Mouse (Mus musculus): ENCODE results near the gene Ptma. TPM values are rescaled to one million over a fixed set of nuclear protein-coding genes. Genes with fewer than 3 reads are reported as not detected.
A peak's percentile ranks its signal among the peaks of the same experiment; 100 is the strongest.

The Ptma gene
- polyA plus RNA-seq, 2 experiments = 2,429 to 3,055 TPM

GRCm38 (mm10) chr1:86496340-86496739 lies 30.2 kb upstream of the Ptma start:
- Histone ChIP-seq H3K4me3 (replicated peaks; ENCODE audit: low read length) (no peak overlapping the region), H3K36me3 (ENCODE audit: control insufficient read depth, insufficient read depth, low read length) (no peaks in the 10 kb centered on the region), H3K9ac (ENCODE audit: low read depth, low read length, severe bottlenecking) (no peak overlapping the region), H3K4me2 (replicated peaks; ENCODE audit: low read depth, low read length, severe bottlenecking) (no peak overlapping the region), H3K27ac (replicated peaks; ENCODE audit: low read depth, low read length) (no peak overlapping the region), H3K4me1 (ENCODE audit: control insufficient read depth, insufficient read depth, low read length) (peaks cover 22% of the 10 kb centered on the region), H3K9me3 (ENCODE audit: control insufficient read depth, low read length) (no peaks in the 10 kb centered on the region), H3K27me3 (ENCODE audit: control insufficient read depth, insufficient read depth, low read length) (no peaks in the 10 kb centered on the region)
- WGBS = 92% methylated on average over 4 of the region's 4 CpGs
- ATAC-seq (ENCODE audit: low FRiP score, low read depth) (no peak), DNase-seq (ENCODE audit: low spot score) (no peak)
- no peak for TF ChIP-seq POLR2A (IDR thresholded peaks at IDR 0.05; ENCODE audit: borderline replicate concordance, extremely low read depth, insufficient read depth, insufficient read length)

GRCm38 (mm10) chr1:86497361-86497760 lies 29.2 kb upstream of the Ptma start:
- WGBS = 64% methylated on average over 5 of the region's 5 CpGs
- no peak overlapping the region for H3K9ac ChIP-seq (ENCODE audit: low read depth, low read length, severe bottlenecking)
- no peaks in the 10 kb centered on the region for H3K9me3 ChIP-seq (ENCODE audit: control insufficient read depth, low read length)
- DNase-seq (ENCODE audit: low spot score) = no peak
- no peaks in the 10 kb centered on the region for H3K36me3 ChIP-seq (ENCODE audit: control insufficient read depth, insufficient read depth, low read length)
- H3K27me3 ChIP-seq (ENCODE audit: control insufficient read depth, insufficient read depth, low read length) = no peaks in the 10 kb centered on the region
- no peak overlapping the region for H3K27ac ChIP-seq (replicated peaks; ENCODE audit: low read depth, low read length)
- no peak for TF ChIP-seq POLR2A (IDR thresholded peaks at IDR 0.05; ENCODE audit: borderline replicate concordance, extremely low read depth, insufficient read depth, insufficient read length)
- H3K4me2 ChIP-seq (replicated peaks; ENCODE audit: low read depth, low read length, severe bottlenecking) = no peak overlapping the region
- H3K4me3 ChIP-seq (replicated peaks; ENCODE audit: low read length) = no peak overlapping the region
- ATAC-seq (ENCODE audit: low FRiP score, low read depth) = no peak
- peaks cover 24% of the 10 kb centered on the region for H3K4me1 ChIP-seq (ENCODE audit: control insufficient read depth, insufficient read depth, low read length)

- no peak for DNase-seq (ENCODE audit: low spot score)
- TF ChIP-seq POLR2A (IDR thresholded peaks at IDR 0.05; ENCODE audit: borderline replicate concordance, extremely low read depth, insufficient read depth, insufficient read length) = no peak
- Histone ChIP-seq H3K27ac (replicated peaks; ENCODE audit: low read depth, low read length) (no peak overlapping the region), H3K4me1 (ENCODE audit: control insufficient read depth, insufficient read depth, low read length) (peaks cover 30% of the 10 kb centered on the region), H3K27me3 (ENCODE audit: control insufficient read depth, insufficient read depth, low read length) (no peaks in the 10 kb centered on the region), H3K9ac (ENCODE audit: low read depth, low read length, severe bottlenecking) (no peak overlapping the region), H3K36me3 (ENCODE audit: control insufficient read depth, insufficient read depth, low read length) (no peaks in the 10 kb centered on the region), H3K4me2 (replicated peaks; ENCODE audit: low read depth, low read length, severe bottlenecking) (no peak overlapping the region), H3K9me3 (ENCODE audit: control insufficient read depth, low read length) (no peaks in the 10 kb centered on the region), H3K4me3 (replicated peaks; ENCODE audit: low read length) (no peak overlapping the region)
- ATAC-seq (ENCODE audit: low FRiP score, low read depth) = no peak
- 55% methylated on average over 3 of the region's 3 CpGs for WGBS
These were observed 28.5 kb upstream of the Ptma start for GRCm38 (mm10) chr1:86497986-86498385.

- no peak for DNase-seq (ENCODE audit: low spot score)
- H3K4me1 ChIP-seq (ENCODE audit: control insufficient read depth, insufficient read depth, low read length) = peaks cover 37% of the 10 kb centered on the region
- H3K9ac ChIP-seq (ENCODE audit: low read depth, low read length, severe bottlenecking) = 0 out of 2 replicates have a peak overlapping the region, but pooled peaks have one; percentile 12
- H3K4me3 ChIP-seq (replicated peaks; ENCODE audit: low read length) = no peak overlapping the region
- H3K9me3 ChIP-seq (ENCODE audit: control insufficient read depth, low read length) = no peaks in the 10 kb centered on the region
- 80% methylated on average over 1 of the region's 1 CpGs for WGBS
- no peak for TF ChIP-seq POLR2A (IDR thresholded peaks at IDR 0.05; ENCODE audit: borderline replicate concordance, extremely low read depth, insufficient read depth, insufficient read length)
- H3K27ac ChIP-seq (replicated peaks; ENCODE audit: low read depth, low read length) = no peak overlapping the region
- no peaks in the 10 kb centered on the region for H3K36me3 ChIP-seq (ENCODE audit: control insufficient read depth, insufficient read depth, low read length)
- no peak for ATAC-seq (ENCODE audit: low FRiP score, low read depth)
- H3K27me3 ChIP-seq (ENCODE audit: control insufficient read depth, insufficient read depth, low read length) = no peaks in the 10 kb centered on the region
- H3K4me2 ChIP-seq (replicated peaks; ENCODE audit: low read depth, low read length, severe bottlenecking) = no peak overlapping the region
These were observed 27.9 kb upstream of the Ptma start for GRCm38 (mm10) chr1:86498611-86499010.

- Histone ChIP-seq H3K4me1 (ENCODE audit: control insufficient read depth, insufficient read depth, low read length) (peaks cover 41% of the 10 kb centered on the region), H3K9me3 (ENCODE audit: control insufficient read depth, low read length) (no peaks in the 10 kb centered on the region), H3K36me3 (ENCODE audit: control insufficient read depth, insufficient read depth, low read length) (no peaks in the 10 kb centered on the region), H3K27me3 (ENCODE audit: control insufficient read depth, insufficient read depth, low read length) (no peaks in the 10 kb centered on the region), H3K4me2 (replicated peaks; ENCODE audit: low read depth, low read length, severe bottlenecking) (no peak overlapping the region), H3K4me3 (replicated peaks; ENCODE audit: low read length) (no peak overlapping the region), H3K9ac (ENCODE audit: low read depth, low read length, severe bottlenecking) (no peak overlapping the region), H3K27ac (replicated peaks; ENCODE audit: low read depth, low read length) (no peak overlapping the region)
- DNase-seq (ENCODE audit: low spot score) = peak; percentile 57
- 29% methylated on average over 3 of the region's 3 CpGs for WGBS
- TF ChIP-seq POLR2A (IDR thresholded peaks at IDR 0.05; ENCODE audit: borderline replicate concordance, extremely low read depth, insufficient read depth, insufficient read length) = no peak
- ATAC-seq (ENCODE audit: low FRiP score, low read depth) = no peak
These were observed 26.6 kb upstream of the Ptma start for GRCm38 (mm10) chr1:86499903-86500302.

- Histone ChIP-seq H3K4me3 (replicated peaks; ENCODE audit: low read length) (no peak overlapping the region), H3K27ac (replicated peaks; ENCODE audit: low read depth, low read length) (0 out of 2 replicates have a peak overlapping the region, but pooled peaks have one; percentile 39), H3K27me3 (ENCODE audit: control insufficient read depth, insufficient read depth, low read length) (no peaks in the 10 kb centered on the region), H3K9me3 (ENCODE audit: control insufficient read depth, low read length) (no peaks in the 10 kb centered on the region), H3K4me1 (ENCODE audit: control insufficient read depth, insufficient read depth, low read length) (peaks cover 48% of the 10 kb centered on the region), H3K4me2 (replicated peaks; ENCODE audit: low read depth, low read length, severe bottlenecking) (no peak overlapping the region), H3K9ac (ENCODE audit: low read depth, low read length, severe bottlenecking) (no peak overlapping the region), H3K36me3 (ENCODE audit: control insufficient read depth, insufficient read depth, low read length) (no peaks in the 10 kb centered on the region)
- no peak for TF ChIP-seq POLR2A (IDR thresholded peaks at IDR 0.05; ENCODE audit: borderline replicate concordance, extremely low read depth, insufficient read depth, insufficient read length)
- WGBS = 72% methylated on average over 4 of the region's 4 CpGs
- ATAC-seq (ENCODE audit: low FRiP score, low read depth) = no peak
- DNase-seq (ENCODE audit: low spot score) = no peak
These were observed 25.8 kb upstream of the Ptma start for GRCm38 (mm10) chr1:86500681-86501080.
